Mouse (Mus musculus) cerebellum, adult 11 months (tissue): ENCODE measurements around the gene Med4.
"Not testable (repeated sequence)": the region's sequence is repeated elsewhere in the genome, so short reads cannot be mapped to it uniquely, and the experiment has no call there.

ENCODE experiments used
- DNase-seq: peaks from one replicate; pipeline ENCODE4 v3.0.0; 2022

Med4 gene

GRCm38 (mm10) chr14:73502591-73503184 lies 7.1 kb upstream of the Med4 start:
- DNase-seq: peak; percentile 42

- no peak for DNase-seq
Observed at GRCm38 (mm10) chr14:73503237-73503933, 6.4 kb upstream of the Med4 start.

GRCm38 (mm10) chr14:73506283-73506682 lies 3.5 kb upstream of the Med4 start:
- DNase-seq: no peak

GRCm38 (mm10) chr14:73507200-73507599 lies 2.6 kb upstream of the Med4 start:
- DNase-seq: no peak

GRCm38 (mm10) chr14:73507702-73508376 lies 2.0 kb upstream of the Med4 start:
- DNase-seq: no peak

- DNase-seq: no peak
Observed at GRCm38 (mm10) chr14:73508630-73509395, 1.0 kb upstream of the Med4 start.

GRCm38 (mm10) chr14:73524136-73524535 lies 14.3 kb downstream of the Med4 start:
- DNase-seq: no peak

GRCm38 (mm10) chr14:73524766-73525448 lies 15.1 kb downstream of the Med4 start, which contains the start of gene Sucla2:
TSS of gene Sucla2 (plus strand) at chr14:73525319.
- DNase-seq: peak; percentile 96

- DNase-seq: not testable (repeated sequence)
Observed at GRCm38 (mm10) chr14:73528661-73529060, 18.8 kb downstream of the Med4 start.

GRCm38 (mm10) chr14:73533755-73534465 lies 24.1 kb downstream of the Med4 start:
- no peak for DNase-seq

GRCm38 (mm10) chr14:73535641-73536040 lies 25.8 kb downstream of the Med4 start:
- DNase-seq: no peak

GRCm38 (mm10) chr14:73543781-73544180 lies 34.0 kb downstream of the Med4 start:
- DNase-seq: no peak

GRCm38 (mm10) chr14:73547034-73547433 lies 37.2 kb downstream of the Med4 start:
- no peak for DNase-seq

GRCm38 (mm10) chr14:73548051-73548450 lies 38.2 kb downstream of the Med4 start, which contains the start of gene Nudt15:
TSS of gene Nudt15 (minus strand) at chr14:73548242.
- no peak for DNase-seq

GRCm38 (mm10) chr14:73550291-73550690 lies 40.5 kb downstream of the Med4 start:
- DNase-seq: no peak

GRCm38 (mm10) chr14:73550732-73551131 lies 40.9 kb downstream of the Med4 start:
- no peak for DNase-seq

- no peak for DNase-seq
Observed at GRCm38 (mm10) chr14:73551164-73551563, 41.3 kb downstream of the Med4 start.

- DNase-seq: peak; percentile 95
Observed at GRCm38 (mm10) chr14:73552341-73553121, 42.7 kb downstream of the Med4 start.

GRCm38 (mm10) chr14:73553122-73553696 lies 43.4 kb downstream of the Med4 start:
- DNase-seq: no peak
